Mouse (Mus musculus) monocyte, adult 2 months (primary cell): Measurements from ENCODE around the gene Tnnt2.

Experiments
- DNase-seq, 2 experiments: peaks; one replicate each; pipeline ENCODE4 v3.0.0; 2022; ENCODE audit warnings: low spot score in 2 of 2, low read depth in 1 of 2

The Tnnt2 gene

DNA sequence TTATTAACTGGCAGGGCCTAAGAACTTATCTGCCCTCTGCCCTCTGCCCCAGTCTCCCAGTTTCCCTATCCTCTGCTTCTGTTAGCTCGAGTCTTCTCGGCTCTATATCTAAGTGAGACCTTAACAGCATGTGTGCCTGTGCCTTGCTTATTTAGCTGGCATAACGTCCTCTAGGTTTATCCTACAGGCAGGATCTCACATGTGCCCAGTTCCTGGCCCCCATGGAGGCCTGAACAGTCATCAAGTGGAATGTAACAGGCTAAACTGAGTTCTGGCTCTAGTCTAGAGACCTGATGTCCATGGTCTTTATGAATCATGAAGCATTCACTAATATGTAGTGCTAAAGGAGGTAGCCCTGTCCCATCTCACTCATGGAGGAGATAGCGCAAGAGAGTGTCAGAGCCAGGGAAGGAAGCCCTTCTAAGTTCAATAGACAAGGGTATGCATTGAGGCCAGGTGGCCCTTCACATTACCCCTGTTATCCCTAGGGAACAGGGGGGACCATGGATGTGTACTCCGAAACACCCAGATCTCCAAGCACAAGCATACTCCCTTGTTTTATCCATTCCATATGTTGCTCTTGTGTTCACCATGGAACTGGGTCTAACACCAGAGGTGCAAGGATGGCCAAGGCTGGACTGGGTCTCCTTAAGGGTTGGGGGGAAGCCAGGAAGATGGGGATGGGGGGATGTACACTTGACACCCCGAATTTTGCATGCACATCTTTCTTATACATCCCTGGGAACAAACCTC lies 18.6 kb downstream of the Tnnt2 start:
- no peak for DNase-seq

DNA sequence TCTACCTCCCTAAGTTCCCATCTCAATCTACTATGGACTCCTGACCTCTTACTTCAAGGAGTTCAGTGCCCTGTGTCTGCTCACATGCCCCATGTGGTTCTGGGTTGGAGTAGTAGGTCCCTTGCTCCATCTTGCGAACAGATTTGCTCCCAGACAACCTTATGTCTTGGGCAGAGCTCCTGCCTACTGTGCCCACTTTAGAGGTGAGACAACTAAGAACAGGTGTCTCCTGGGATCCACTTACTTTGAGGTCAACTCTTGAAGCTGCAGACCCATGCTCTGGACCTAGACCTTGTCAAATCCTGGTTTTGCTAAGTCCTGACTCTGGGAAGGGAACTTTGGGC lies 19.2 kb downstream of the Tnnt2 start:
- DNase-seq: no peak

DNA sequence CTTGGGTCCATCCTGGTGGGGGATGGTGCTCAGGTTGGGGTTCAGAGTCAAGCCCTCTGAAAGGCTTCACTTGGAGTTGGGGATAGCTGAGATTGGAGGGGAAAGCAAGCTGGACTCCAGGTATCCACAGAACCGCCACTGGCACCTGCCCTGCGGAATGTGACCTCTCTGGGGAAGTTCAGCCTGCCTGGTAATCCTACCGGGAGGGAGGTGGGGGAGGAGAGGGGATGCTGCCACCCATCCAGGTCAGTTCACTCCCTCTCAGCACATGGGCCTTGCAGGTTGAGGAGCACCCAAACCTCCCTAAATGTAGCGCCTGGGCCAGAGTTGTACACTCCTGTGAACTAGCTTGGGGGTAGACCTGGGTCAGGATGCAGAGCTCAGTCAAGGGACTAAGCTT lies 19.9 kb downstream of the Tnnt2 start:
- DNase-seq: no peak

DNA sequence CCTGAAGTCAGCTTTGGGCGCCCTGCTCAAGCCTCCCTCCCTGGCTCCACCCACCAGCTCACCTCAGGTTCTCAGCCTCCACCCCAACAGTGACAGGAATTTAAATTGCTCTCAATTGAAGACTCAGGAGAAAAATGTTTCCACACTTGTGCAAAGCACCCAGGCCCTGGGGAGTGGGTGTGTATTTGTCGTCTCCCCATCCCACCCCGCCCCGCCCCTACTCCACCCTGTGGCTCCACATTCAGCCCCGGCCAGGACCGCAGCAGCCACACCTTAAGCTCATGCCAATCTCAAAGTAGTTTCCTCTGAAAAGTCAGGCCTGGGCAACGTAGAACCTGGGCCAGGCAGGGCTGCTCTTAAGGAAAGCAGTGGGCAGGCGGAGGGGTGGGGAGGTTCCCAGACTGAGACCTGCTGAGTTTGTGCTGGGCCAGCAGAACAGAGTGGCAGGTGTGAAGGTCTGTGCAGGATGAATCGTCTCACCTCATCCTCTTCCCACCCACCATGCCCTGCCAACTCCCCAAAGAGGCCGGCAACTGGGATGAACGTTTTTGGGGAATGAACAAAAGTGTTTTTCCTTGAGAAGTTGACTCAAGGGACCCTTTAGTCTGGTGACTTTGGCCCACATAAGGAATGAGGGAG lies 21.1 kb downstream of the Tnnt2 start:
- no peak for DNase-seq

DNA sequence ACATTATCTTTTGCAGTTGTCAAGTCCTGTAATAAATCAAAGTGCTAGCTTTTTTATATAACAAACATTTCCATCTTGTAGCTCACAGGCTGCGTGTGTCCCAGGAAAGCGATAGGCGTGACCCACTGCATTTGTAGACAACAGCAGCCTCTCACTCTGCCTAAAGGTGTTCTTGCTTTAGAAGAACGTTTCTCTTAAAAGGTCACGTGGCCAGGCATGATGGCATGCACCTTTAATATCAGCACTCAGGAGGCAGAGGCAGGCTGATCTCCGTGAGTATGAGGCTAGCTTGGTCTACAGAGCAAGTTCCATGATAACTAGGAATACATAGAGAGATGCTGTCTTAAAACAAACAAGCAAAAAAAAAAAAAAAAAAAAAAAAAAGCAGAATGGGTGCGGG lies 22.4 kb downstream of the Tnnt2 start:
- DNase-seq: no peak

DNA sequence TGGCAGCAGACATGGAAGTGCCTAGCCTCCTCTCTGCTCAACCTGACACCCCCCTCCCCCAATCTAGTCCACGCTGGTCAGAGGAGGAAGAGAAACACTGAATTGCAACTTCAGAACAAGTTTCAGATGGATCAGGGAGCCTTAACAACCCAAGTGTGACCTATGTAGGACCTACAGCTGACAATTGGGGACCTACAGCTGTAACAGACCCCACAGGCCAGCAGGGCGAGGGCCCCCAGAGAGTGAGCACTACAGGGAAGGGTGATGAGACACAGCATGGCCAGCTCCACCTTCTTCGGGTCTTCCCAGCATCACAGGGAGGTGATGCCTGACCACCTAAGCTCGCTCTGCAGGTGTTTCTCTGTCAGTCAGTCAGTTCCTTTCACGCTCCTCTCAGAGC lies 24.9 kb downstream of the Tnnt2 start:
- no peak for DNase-seq

DNA sequence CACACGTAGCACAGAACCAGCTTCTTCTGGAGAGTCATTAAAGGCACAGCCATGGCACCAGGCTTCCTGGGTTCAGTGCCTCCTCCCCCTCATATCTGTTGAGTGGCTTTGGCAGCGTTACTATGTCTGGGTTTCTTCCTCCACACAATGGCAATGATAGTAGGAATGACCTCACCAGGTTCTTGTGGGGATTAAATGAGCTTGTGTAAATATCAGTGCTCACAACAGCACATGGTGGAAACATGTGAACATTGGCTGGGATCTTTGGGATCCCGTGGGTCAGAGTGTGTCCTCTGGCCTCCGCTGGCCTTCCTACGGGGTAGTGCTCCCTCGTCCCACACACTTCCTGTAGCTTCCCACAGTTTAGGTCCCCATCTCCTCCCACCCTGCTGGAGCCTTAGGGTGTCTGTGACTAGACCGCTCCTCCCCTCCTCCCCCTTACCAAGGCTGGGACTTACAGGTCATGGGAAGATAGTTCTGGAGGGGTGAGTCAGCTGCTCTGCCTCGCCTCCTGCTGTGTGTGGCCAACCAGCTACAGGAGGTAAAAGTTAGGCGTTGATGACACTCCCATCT lies 25.9 kb downstream of the Tnnt2 start:
- no peak for DNase-seq

DNA sequence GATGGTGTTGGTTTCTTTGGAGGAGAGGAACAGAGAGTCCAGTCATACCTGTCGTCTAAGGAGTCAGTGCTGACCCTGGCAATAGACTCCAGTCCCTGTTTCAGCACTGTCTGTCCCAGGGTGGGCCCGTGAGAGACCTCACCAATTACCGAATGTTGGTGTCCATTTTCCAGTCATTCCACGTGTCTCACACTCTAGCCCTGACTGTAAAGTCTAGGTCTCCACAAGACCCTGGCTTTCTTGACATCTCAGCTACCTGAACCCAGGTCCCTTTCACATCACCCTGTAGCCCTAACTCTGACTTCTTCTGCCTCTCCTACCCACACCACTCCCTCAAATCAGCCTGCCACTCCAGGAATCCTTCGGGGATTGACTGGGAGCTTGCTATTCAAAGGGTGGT lies 26.4 kb downstream of the Tnnt2 start:
- DNase-seq: no peak

DNA sequence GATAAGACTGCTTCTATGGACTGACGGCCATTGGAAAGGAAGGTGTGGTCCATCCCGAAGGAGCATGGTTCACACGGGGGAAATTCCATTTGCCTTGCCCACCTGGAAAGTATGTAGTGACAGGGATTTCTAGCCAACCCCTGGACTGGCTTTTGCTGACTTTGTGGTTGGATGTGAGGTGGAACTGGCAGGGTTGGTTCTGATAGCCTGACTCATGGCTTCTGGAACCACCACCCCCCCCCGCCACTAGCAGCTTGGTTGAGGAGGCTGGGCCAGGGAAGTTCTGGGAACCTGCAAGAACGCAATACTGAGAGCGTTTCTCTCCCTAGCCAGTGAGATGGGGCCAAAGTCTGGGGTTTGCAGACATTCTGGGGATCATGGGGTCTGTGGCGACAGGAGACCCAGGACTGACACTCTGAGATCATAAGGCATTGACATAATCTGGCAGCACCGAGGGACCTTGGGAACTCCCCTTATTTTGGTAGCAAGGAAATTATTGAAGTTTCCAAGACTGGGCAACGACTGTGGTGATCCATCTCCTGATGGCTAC lies 27.7 kb downstream of the Tnnt2 start:
- DNase-seq: no peak

DNA sequence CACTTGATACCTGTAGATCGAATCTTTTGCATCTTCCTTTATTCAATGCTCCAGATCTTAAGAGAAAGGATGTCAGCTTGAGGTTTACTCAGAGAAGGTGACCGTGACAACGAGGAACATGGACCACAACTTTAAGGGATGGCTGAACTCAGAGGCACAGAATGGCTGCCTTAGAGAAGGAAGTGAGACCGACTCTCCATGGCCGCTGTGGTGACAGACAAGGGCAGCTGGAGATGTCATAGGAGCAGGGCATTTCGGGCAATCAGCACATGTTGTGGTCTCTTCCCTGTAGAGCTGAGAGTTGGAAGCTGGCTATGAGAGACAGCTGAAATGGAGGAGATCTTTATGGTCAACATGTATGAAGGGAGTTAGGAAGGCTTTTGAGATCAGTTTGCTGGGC lies 28.7 kb downstream of the Tnnt2 start:
- no peak for DNase-seq

DNA sequence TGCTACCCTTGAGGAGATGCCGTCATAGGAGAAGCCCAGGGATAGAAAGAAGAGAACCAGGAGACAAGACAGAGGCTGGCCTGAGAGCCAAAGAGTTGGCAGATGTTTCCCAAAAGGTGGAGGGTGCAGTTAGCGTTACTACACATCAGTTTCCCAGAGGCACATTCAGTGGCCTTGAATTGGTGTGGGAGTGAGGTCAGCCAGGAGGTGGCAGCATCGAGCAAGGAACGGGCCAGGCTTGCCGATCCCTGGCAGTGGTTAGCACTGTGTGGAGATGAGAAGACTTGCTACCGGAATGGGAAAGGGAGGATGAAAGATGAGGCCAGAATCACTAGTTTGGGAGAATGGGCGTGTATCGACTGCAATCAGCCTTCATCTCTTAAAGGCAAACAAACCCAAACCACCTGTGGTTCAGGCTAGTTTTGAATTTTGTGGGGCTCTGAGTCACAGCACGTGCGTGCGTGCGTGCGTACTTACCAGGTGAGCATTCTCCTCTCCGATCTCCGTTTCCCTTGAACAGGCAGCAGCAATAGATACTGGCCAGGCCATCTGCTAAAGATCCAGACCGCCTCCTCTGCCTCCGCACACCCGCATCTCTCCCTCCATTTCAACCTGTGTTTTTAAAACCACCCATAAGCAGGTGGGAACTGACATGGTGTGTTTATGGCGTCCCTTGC lies 29.5 kb downstream of the Tnnt2 start:
- DNase-seq: peak in 1 of 2 experiments; percentile 28

DNA sequence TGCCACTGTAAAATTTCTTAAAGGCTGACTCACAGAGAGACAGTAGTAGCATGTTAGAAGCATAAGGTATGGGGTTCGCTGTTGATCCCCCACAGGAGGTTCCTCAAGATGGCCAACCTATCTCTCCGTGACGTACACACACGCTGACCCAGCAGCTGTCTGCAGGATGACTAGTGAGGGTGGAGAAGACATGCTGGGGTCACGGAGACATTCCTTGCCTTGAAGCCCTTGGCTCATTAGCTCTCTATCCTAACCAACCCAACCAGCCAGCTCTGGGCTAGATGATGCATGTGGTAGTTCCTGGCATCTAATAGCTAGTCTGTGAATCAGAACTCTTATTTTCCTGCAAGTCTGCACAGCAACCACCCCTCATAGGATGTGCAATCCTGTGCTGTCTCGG lies 32.4 kb downstream of the Tnnt2 start:
- no peak for DNase-seq

DNA sequence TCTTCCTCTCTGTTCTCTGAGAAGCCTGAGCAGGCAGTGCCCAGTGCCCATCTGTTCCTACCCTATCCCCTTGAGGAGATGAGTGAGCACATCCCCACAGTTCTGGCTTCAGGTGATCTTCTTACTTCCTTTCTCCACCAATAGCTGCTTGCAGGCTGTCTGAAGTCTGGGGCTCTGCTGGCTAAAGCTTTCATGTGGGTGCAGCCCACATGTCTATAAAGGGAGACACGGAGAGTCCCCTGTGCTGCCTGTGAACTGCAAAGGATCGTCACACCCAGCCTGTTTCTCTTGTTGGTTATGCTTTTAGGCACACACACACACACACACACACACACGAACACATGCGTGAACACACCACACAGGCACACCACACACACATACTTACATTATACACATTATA lies 36.8 kb downstream of the Tnnt2 start:
- no peak for DNase-seq

DNA sequence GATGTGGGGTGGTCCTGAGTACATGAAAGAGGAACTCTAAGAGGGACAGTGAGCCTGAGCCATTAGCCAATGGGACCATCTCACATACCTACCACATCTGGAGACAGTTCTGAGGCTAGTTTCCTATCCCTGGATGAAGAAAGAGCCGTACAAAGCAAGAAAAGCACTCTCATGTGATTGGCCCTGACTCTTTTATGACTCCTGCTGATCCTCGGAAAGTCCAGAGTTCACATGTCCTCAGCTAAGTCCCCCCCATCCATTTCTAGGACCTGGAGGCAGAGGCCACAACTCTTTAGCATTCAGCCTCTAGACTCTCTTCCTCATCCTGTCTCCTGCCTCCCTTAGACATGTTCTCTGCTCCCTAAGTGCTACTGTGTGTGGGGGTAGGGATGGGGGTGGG lies 41.1 kb downstream of the Tnnt2 start:
- DNase-seq: no peak

DNA sequence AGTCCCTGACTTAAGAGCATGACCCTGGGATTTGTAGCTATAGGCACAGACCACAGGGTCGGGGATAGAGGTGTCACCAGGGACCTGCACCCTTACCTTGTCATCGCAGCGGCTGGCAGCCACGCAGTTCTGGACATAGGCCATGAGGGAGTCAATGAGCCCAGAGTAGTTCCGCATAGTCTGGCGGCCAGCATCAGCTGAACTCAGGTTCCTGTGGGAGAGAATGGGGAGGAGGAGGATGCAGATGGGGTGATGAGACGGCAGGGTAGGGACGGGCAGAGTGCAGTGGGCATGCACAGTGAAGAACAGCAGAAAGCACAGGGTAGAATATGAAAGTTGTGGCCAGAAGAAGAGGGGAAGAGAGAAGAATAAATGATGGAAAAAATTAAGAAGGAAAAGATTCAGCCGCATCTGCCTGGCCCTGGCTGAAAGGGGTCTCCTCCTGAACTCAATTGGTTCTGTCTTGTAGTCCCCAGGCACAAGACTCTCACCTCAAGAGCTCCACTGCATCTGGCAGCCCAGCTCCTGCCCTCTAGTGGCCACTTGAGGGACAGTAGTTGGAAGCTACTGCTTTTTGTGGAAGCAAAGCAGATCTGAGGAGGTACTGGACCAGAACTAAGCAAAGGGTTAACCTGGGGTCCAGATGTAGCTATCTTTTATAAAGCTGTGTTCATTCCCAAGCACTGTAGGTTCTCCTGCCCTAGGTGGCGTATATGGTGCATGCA lies 46.4 kb downstream of the Tnnt2 start:
- DNase-seq: no peak

DNA sequence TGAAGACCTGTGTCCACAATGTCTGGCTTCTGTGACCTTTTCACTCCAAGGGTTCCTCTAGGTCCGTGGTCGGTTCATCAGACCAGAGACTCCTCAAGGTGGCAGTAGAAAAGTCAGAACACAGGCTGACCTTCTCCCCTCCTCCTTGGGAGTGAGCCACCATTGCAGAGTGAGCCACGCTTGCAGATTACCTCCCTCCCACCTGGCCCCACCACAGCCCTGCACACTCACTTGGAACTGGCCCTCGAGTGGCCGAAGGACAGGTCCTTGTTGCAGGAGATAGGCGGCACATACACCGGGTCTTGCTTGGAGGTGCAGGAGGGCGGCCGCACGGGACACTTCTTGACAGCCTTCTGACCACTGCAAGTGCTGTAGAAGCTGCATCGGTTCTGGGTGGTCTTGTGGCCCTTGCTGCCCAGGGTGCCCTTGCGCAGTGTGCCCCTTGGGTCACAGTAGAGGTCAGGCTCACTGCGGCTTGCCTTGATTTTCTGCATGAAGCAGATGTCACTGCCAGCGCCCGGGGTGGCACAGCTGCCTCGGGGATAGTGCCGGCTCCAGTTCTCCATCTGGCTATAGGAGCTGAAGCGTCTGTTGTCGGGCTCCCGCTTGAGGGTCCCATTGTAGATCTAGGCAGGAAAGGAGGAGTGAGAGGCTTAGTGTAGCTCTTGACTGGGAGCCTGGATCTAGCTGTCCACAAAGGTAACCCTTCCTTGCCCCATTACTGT lies 53.5 kb downstream of the Tnnt2 start:
- no peak for DNase-seq

DNA sequence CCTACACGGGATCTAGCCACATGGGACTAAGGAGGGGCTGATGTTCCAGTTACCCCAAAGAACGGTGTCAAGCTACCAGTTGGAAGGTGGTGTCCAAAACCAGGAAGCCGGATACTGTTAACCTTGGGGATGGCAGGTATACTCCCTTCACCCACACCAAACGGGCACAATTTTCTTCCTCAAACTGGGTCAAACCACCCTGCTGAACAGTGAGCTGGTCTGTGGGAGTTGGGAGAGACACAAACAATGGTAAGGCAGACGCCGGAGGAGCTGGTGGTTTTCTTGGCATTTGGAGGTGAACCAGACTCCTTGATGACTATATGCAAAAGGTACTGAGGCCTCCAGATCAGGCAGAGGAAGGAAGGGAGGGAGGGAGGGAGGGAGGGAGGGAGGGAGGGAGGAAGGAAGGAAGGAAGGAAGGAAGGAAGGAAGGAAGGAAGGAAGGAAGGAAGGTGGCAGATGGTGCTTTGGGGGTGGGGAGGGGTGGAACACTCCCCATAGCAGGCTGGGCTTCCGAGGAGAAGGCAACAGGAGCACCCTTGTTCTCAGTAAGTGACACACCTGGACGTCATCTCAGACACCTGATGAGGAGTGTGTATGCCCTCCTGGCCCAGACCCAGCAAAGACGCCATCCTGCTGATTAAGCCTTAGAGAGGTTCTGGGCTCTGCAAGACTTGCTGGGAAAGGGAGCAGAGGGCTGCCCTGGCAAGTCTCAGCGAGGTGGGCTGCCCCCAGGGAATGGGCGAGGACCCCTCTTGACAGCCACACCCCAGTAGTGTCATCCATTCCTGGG lies 55.5 kb downstream of the Tnnt2 start:
- DNase-seq: no peak

DNA sequence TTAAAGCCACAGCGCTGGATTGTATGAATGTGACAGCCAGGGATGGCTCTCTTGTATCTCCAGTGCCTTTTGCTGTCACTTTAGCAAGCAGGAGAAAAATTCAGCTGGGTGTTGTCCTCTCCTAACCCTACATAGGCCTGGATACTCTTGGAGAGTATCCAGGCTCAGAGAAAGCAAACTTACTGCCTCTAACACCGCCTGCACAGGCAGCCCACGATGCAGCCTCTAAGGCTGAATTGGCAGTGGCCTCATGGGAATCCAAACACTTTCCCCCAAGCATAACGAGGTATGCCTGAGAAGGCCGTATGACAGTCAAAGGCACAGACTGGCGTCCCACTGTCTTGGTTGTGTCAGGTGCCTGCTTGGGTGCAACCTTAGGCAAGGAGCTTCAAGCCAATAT lies 56.1 kb downstream of the Tnnt2 start:
- no peak for DNase-seq

DNA sequence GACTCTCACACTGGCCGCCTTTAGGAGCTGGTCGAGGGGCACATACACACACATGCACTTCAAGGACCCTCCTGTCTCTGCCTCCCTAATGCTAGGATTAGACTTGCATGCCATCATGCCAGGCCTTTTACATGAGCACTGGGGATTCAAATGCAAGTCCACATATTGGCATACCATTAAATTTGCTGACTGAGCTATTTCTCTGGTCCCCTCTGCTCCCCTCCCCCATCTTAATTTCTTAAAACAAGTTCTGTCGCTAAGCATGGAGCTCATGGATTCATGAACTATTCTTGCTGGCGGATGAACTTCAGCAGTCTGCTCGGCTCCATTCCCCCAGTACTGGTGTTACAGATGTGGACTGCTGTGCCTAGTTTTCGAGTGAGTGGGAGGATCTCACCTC lies 56.6 kb downstream of the Tnnt2 start:
- no peak for DNase-seq

DNA sequence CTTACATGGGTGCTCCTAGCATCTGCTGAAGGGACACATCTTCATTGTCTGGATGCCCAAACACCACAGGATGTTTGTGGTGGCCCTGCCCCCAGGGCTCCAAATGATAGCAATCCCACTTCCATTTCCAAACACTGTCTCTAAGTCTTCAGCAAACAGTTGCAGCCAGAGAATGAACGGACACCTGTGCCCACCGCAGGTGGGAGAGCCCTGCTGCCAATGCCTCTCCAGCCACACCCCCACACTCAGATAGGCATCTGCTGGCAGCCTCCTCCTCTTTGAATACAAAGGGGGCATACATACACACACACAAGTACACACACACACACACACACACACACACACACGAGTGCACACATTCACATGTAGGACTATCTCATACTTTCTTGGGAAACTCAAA lies 57.2 kb downstream of the Tnnt2 start:
- no peak for DNase-seq
